Mouse (Mus musculus) cerebellum, postnatal 4 days (tissue): ENCODE measurements around the gene Taf5.

ENCODE experiments used
- DNase-seq, 2 experiments: peaks; one replicate each; pipeline ENCODE4 v3.0.0; 2022; ENCODE audit warnings: low spot score in 2 of 2, mixed read lengths in 1 of 2

Gene Taf5

DNA sequence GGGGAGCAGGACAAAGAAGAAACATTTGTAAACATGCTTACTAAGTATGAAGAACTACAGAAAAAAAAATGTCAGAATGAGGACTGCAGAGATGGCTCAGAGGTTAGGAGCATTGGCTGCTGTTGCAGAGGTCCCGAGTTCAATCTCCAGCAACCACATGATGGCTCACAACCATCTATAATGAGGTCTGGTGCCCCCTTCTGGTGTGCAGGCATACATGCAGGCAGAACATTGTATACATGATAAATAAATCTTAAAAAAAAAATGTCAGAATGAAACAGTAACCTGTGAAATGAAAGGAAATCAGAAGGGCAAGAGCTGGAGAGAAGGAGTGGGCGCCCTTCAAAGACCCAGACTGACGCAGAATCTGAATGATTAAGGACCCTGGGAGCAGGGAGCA lies 1.7 kb upstream of the Taf5 start:
- no peak for DNase-seq

DNA sequence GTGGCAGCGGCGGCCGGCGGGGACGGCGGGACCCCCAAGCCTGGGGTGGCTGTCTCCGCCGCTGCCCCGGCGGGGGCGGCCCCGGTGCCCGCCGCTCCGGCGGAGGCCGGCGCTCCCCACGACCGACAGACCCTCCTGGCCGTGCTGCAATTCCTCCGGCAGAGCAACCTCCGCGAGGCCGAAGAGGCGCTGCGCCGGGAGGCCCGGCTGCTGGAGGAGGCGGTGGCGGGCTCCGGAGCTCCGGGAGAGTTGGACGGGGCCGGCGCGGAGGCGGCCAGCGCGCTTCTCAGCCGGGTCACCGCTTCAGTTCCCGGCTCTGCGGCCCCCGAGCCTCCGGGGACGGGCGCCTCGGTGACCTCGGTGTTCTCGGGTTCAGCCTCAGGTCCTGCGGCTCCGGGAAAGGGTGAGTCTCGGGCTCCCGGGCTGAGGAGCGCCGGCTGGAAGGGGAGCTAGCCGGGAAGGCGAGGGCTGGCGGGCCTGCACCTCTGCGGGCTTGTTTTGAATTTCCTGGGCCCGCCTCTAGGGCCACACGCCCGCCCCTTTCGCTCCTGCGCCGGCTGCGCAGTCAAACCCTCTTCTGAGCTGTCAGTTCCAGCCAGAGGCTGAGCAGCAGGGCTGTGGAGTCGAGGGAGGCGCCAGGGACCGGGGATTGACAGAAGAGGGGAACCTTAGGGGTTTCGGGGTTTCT lies 522 bp downstream of the Taf5 start:
- peak; percentile 63 to 78 for DNase-seq

DNA sequence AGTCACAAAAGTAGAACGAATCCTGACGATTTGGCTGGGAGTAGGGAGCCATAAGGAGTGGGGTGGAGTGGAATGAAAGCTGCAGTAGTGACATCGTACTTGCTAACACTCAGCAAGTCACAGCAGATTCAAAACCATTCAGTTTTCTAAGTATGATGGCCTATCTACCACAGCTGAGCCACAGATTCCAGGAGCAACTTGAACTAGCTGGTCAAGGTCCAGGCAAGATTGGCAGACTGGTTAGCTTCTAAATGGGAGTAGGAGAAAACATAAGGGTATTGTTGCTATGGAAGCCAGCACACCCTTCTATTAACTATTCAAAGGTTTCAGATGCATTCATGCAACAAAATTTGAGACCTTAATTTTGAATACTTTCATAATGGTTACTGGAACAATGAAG lies 20.7 kb downstream of the Taf5 start:
- no peak for DNase-seq

DNA sequence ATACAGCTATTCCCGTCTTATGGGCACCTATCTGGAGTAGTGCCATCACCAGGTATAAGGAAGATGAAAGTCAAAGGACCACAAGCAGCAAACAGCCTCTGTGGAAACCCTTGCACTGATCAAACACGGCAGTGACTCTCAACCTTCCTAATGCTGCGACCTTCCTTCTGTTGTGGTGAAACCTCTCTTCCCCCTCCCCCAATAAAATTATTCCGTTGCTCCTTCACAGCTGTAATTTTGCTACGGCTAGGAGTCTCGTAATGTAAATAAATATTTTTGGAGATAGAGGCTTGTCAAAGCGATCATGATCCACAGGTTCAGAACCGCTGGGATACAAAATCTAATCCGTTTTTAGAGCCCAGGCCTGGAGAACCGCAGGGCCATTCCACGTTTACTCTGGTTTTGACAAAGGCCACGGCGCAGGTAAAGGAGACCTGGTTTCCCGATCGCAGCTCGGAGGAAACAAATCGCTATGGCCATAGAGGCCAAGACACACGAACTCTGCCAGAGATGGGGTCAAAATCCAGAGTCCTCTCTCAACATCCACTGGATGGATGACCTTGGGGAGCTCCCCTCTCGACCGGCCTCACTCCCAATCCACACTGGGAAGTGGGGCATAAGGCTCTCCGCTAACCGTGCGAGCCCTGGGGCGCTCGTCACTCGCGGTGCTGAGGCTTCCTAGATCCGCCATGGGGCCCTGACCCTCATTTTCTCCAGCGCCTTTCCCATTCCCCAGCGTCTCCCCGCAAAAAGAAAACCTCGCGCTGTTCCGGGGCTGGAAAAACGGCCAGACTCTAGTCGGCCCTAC lies 22.4 kb downstream of the Taf5 start:
- no peak for DNase-seq

DNA sequence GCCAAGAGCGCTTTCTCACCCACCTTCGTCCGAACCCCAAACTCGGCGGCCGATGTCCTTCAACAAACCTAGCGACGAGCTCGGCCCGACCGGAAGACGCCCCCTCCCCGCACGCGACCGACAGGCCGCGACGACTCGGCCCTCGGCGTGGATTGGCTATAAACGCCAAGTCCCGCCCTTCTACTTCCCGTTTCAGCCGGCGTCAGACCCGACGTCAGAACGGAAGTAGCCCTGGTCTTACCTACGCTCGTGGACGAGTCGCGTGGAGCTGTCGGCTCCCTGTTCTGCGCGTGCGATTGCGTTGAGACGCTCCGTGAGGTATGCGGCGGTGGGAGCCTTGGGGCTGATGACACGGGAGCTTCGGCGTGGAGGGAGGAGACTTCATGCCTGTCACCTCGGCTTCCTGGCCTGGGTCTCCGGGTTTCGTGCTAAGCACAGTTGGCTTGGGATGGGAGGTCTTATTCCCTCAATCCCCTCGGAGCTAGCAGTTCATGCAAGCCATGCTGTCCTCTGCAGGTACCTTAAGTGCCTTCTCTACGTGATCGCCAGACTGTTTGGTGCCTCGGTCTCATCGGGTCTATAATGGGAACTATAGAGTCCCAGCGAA lies 23.1 kb downstream of the Taf5 start, which contains the start of the genes Usmg5 and Pdcd11:
Gene Usmg5, minus strand, starts transcription at position 98 of the 607 bp plus-strand sequence.
Gene Pdcd11, plus strand, starts transcription at position 219 of the 607 bp plus-strand sequence.
- DNase-seq = peak; percentile 96

DNA sequence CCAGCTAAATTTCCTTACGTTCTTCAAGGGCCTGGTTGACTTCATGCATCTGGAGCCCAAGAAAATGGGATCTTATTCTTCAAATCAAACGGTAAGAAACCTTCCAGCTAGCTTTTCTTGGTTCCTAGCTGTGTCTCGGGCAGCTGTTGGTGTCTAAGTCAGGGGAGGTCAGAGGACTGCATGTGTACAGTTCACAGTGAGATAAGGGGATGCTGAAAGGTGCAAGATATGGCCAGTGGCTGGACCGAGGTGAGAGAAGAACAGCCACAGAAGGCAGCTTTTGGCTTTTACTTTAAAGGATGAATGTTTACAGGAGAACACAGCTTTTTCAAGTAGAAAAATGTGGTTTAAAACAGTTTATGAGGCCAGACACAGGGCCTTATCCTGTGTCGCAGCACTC lies 33.5 kb downstream of the Taf5 start:
- DNase-seq = no peak

DNA sequence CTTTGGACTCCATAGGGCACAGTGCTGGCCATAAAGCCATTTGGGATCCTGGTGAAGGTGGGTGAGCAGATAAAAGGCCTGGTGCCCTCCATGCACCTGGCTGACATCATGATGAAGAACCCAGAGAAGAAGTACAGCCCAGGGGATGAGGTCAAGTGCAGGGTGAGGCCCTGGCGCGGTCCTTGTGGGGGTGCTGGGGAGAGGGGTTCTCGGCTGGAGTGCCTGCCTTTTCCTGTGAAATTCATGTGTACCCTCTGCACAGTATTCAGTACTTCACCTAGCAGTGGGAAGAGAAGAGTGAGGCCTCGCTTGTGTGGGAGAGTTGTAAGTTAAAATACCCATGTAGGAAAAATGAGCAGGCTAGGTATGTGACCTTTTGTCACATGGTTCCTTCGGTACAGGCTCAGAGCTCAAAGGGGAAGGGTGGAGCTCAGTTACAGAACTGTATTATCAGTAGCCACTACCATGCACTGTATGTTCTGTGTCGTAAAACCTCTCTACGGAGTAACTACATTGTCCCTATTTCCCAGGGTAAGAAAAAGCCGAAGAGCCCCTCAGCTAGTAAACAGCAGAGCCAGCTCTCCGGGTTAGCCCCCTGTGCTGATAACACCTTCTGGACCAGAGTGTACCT lies 37.2 kb downstream of the Taf5 start:
- DNase-seq = no peak

DNA sequence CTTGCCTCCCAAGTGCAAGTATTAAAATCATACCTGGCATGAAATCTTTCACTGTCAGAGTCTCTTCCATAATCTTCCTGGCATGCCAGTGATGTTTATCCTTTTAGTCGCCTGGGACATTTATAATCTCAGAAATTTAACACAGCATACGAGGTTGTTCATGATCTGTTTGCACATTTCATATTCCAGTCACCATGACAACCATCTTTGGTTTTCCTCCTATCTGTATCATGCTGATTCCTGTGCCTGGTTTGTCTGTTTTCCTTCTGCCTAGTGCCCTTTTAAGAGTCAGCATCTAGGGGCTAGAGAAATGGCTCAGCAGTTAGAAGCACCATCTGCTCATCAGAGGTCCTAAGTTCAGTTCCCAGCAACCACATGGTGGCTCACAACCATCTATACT lies 51.1 kb downstream of the Taf5 start:
- no peak for DNase-seq

DNA sequence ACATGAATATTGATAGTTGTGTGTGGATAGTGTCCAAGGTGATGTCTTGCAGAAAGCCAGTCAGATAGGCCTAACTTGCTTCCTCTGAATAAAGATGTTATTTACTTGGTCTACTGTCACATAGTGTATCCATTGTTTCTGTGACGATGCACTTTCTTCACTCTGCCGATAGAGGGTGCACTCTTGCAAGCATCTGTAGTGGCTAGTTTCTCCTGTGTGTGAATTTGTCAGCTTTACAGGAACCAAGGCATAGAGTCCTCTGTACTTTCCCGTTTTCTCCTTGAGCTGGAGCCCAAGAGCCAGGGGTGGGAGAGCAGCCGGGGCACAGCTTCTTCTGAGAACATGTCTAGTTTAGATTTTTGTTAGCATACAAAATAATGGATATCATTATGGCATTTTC lies 53.5 kb downstream of the Taf5 start:
- no peak for DNase-seq

DNA sequence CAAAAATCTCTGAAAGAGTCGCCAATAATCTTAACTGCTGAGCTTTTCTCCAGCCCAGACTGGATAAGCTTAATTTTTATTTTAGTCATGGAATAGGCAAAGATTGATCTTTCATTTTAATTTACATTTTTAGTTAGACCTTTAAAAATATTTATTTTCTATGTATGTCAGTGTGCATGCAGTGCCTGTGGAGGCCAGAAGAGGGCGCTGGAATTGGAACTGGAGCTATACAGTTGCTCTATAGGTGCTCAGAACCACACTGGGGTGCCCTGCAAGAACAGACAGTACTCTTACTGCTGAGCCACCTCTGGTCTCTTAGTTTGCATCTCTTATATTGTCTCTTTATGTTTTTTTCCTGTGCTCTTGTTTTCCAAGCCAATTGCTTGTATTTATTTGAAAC lies 55.3 kb downstream of the Taf5 start:
- peak in 1 of 2 experiments; percentile 33 for DNase-seq

DNA sequence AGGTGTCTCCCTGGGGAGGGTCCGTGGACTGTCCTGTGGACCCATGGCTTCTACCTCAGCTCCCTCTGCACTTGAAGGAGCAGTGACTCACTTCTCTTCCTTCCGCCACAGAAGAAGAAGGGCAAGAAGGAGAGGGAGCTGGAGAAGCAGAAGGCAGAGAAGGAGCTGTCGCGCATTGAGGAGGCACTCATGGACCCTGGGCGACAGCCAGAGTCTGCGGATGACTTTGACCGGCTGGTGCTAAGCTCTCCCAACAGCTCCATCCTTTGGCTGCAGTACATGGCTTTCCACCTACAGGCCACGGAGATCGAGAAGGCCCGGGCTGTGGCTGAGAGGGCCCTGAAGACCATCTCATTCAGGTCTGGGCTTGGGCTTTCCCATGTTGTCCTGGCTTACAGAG lies 60.6 kb downstream of the Taf5 start:
- DNase-seq = no peak

DNA sequence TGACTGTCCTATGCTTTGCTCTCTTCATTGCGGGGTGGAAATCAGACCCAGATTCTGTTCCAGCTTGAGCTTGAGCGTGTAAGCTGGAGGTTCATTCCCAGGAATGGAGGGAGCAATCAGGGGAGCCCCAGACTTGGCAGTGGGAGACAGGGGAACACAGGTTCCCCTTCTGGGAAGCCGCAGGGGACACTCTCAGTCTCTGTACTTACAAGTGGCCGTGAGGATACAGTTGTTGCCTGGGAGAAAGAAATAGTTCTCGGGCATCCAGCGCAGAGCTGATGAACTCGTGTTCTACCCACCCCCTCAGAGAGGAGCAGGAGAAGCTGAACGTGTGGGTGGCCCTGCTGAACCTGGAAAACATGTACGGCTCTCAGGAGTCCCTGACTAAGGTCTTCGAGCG lies 61.3 kb downstream of the Taf5 start:
- no peak for DNase-seq

DNA sequence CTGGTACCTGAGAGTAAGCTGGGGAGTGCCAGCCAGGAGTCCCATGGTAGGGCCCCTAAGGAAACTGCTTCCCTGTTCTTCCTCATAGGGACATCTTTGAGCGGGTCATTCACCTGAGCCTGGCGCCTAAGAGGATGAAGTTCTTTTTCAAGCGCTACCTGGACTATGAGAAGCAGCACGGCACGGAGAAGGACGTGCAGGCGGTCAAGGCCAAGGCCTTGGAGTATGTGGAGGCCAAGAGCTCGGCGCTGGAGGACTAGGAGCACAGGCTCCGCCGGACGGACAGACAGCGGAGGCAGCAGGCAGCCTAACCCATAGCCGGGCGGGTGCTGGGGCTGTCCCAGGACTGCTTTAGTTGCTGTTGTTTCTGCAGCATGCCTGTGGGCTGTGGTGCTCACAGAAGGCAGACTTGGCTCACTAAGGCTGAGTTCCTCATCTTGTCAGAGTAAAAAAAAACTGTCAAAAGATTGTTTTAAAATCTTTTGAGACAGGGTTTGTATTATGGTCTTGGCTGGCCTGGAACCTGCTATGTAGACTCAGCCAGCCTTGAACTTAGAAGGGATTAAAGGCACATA lies 63.1 kb downstream of the Taf5 start:
- no peak for DNase-seq
